Mouse (Mus musculus): ENCODE measurements around the gene Perm1.

Gene Perm1

GRCm38 (mm10) chr4:156200623-156201475, 14.8 kb upstream of the Perm1 start, which contains the start of gene Isg15:
TSS of gene Isg15 (minus strand) at chr4:156200818.
- in situ Hi-C loops (cut with MboI): no loop called here

GRCm38 (mm10) chr4:156202462-156202893, 13.2 kb upstream of the Perm1 start:
- in situ Hi-C loops (cut with MboI): no loop called here

- in situ Hi-C loops (cut with MboI): no loop called here
These were observed 12.7 kb upstream of the Perm1 start, which contains the start of gene AW011738 for GRCm38 (mm10) chr4:156203001-156203412. TSS of gene AW011738 (plus strand) at chr4:156203304.

GRCm38 (mm10) chr4:156203413-156204131, 12.1 kb upstream of the Perm1 start:
- in situ Hi-C loops (cut with MboI): no loop called here

GRCm38 (mm10) chr4:156208872-156209271, 6.8 kb upstream of the Perm1 start:
- in situ Hi-C loops (cut with MboI): no loop called here

- in situ Hi-C loops (cut with MboI): no loop called here
These were observed 5.6 kb upstream of the Perm1 start for GRCm38 (mm10) chr4:156209963-156210635.

- in situ Hi-C loops (cut with MboI): no loop called here
These were observed 2.5 kb upstream of the Perm1 start for GRCm38 (mm10) chr4:156213134-156213533.

GRCm38 (mm10) chr4:156216196-156216595, 528 bp downstream of the Perm1 start:
- in situ Hi-C loops (cut with MboI): no loop called here

GRCm38 (mm10) chr4:156217022-156217669, 1.5 kb downstream of the Perm1 start:
- in situ Hi-C loops (cut with MboI): no loop called here

- in situ Hi-C loops (cut with MboI): no loop called here
These were observed 2.2 kb downstream of the Perm1 start for GRCm38 (mm10) chr4:156217838-156218237.

GRCm38 (mm10) chr4:156219936-156220335, 4.3 kb downstream of the Perm1 start:
- in situ Hi-C loops (cut with MboI): no loop called here

- in situ Hi-C loops (cut with MboI): no loop called here
These were observed 8.6 kb downstream of the Perm1 start for GRCm38 (mm10) chr4:156224276-156224675.

- in situ Hi-C loops (cut with MboI): no loop called here
These were observed 12.2 kb downstream of the Perm1 start for GRCm38 (mm10) chr4:156227752-156228392.

- in situ Hi-C loops (cut with MboI): no loop called here
These were observed 12.8 kb downstream of the Perm1 start for GRCm38 (mm10) chr4:156228393-156229024.

GRCm38 (mm10) chr4:156234021-156234501, 18.4 kb downstream of the Perm1 start:
- in situ Hi-C loops (cut with MboI): no loop called here

GRCm38 (mm10) chr4:156234701-156235213, 19.1 kb downstream of the Perm1 start, which contains the start of gene Plekhn1:
TSS of gene Plekhn1 (minus strand) at chr4:156234857.
- in situ Hi-C loops (cut with MboI): no loop called here

- in situ Hi-C loops (cut with MboI): no loop called here
These were observed 19.7 kb downstream of the Perm1 start for GRCm38 (mm10) chr4:156235360-156235770.

- in situ Hi-C loops (cut with MboI): no loop called here
These were observed 20.3 kb downstream of the Perm1 start, which contains the start of gene Noc2l for GRCm38 (mm10) chr4:156235808-156236533. TSS of gene Noc2l (plus strand) at chr4:156236010.

- in situ Hi-C loops (cut with MboI): no loop called here
These were observed 21.2 kb downstream of the Perm1 start for GRCm38 (mm10) chr4:156236651-156237447.

All from mature B cell (primary cell).